Mouse (Mus musculus) embryo, embryonic 10 days (tissue): ENCODE measurements around the gene B3gnt2.
A peak's percentile ranks its signal among the peaks of the same experiment; 100 is the strongest.

Source experiments
- DNase-seq: peaks from one replicate; pipeline ENCODE4 v3.0.0-alpha.2; 2015; ENCODE audit warnings: low spot score

Gene B3gnt2

GRCm38 (mm10) chr11:22815143-22815542 lies 45.6 kb downstream of the B3gnt2 start:
- DNase-seq: no peak

- DNase-seq: no peak
Measured at GRCm38 (mm10) chr11:22813921-22814704, 46.6 kb downstream of the B3gnt2 start.

GRCm38 (mm10) chr11:22813427-22813826 lies 47.3 kb downstream of the B3gnt2 start:
- no peak for DNase-seq

GRCm38 (mm10) chr11:22811413-22811812 lies 49.3 kb downstream of the B3gnt2 start:
- no peak for DNase-seq

- DNase-seq: no peak
Measured at GRCm38 (mm10) chr11:22809465-22810096, 51.2 kb downstream of the B3gnt2 start.

GRCm38 (mm10) chr11:22808040-22808439 lies 52.7 kb downstream of the B3gnt2 start:
- DNase-seq: no peak

GRCm38 (mm10) chr11:22805171-22805570 lies 55.6 kb downstream of the B3gnt2 start:
- no peak for DNase-seq

GRCm38 (mm10) chr11:22799987-22800424 lies 60.8 kb downstream of the B3gnt2 start:
- no peak for DNase-seq

- DNase-seq: no peak
Measured at GRCm38 (mm10) chr11:22798916-22799315, 61.8 kb downstream of the B3gnt2 start.

GRCm38 (mm10) chr11:22794734-22795133 lies 66.0 kb downstream of the B3gnt2 start:
- no peak for DNase-seq

GRCm38 (mm10) chr11:22793881-22794203 lies 66.9 kb downstream of the B3gnt2 start:
- no peak for DNase-seq

- DNase-seq: no peak
Measured at GRCm38 (mm10) chr11:22793176-22793880, 67.4 kb downstream of the B3gnt2 start.

- DNase-seq: no peak
Measured at GRCm38 (mm10) chr11:22792149-22792548, 68.6 kb downstream of the B3gnt2 start.

GRCm38 (mm10) chr11:22791726-22792125 lies 69.0 kb downstream of the B3gnt2 start:
- no peak for DNase-seq

GRCm38 (mm10) chr11:22787833-22788232 lies 72.9 kb downstream of the B3gnt2 start:
- no peak for DNase-seq

GRCm38 (mm10) chr11:22784477-22784876 lies 76.3 kb downstream of the B3gnt2 start:
- DNase-seq: no peak

- DNase-seq: peak; percentile 30
Measured at GRCm38 (mm10) chr11:22782705-22783124, 78.0 kb downstream of the B3gnt2 start.

GRCm38 (mm10) chr11:22781190-22781589 lies 79.6 kb downstream of the B3gnt2 start:
- no peak for DNase-seq

GRCm38 (mm10) chr11:22780761-22781160 lies 80.0 kb downstream of the B3gnt2 start:
- no peak for DNase-seq

- DNase-seq: no peak
Measured at GRCm38 (mm10) chr11:22779821-22780551, 80.8 kb downstream of the B3gnt2 start.

- DNase-seq: no peak
Measured at GRCm38 (mm10) chr11:22778596-22778995, 82.2 kb downstream of the B3gnt2 start.

GRCm38 (mm10) chr11:22777531-22777930 lies 83.2 kb downstream of the B3gnt2 start:
- peak; percentile 29 for DNase-seq
